Mouse (Mus musculus): ENCODE results near the gene Cstl1. TPM values are rescaled to one million over a fixed set of nuclear protein-coding genes. Genes with fewer than 3 reads are reported as not detected.
"Not testable (repeated sequence)": the region's sequence is repeated elsewhere in the genome, so short reads cannot be mapped to it uniquely, and the experiment has no call there.

Gene Cstl1
- polyA plus RNA-seq, 1 experiment from 2014 or later = not detected

DNA sequence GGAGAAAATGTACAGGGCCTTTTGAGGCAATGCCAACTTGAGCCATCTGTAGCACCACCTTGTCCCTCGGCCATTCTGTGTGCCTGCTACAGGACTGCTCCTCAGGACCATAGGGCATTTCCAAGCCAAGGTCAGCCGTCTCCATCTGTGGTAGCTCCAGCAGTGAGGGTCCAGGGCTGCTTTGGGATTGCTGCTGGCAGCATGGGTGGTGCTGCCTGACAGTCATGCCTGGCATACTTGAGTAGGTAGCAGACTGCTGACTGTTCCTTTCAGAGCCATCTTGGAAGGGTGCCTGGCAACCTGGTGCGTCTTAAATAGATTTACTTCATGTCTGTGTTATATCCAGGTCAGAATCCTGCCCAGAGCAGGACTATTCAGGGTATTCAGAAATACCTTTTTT is 7.2 kb upstream of the Cstl1 start:
- no peaks in the 10 kb centered on the region for H3K4me1 ChIP-seq (ENCODE audit: control insufficient read depth, insufficient read depth, low read length)
- 75% methylated on average over 3 of the region's 3 CpGs for WGBS
- H3K9me3 ChIP-seq (ENCODE audit: control insufficient read depth, low read length) = no peaks in the 10 kb centered on the region
- H3K9ac ChIP-seq (ENCODE audit: low read length) = no peak overlapping the region
- ATAC-seq (ENCODE audit: insufficient read depth, low FRiP score, low TSS enrichment) = no peak
- no peaks in the 10 kb centered on the region for H3K36me3 ChIP-seq (ENCODE audit: control insufficient read depth, insufficient read depth, low read length)
- no peak overlapping the region for H3K27ac ChIP-seq (ENCODE audit: low read depth, low read length)
- no peaks in the 10 kb centered on the region for H3K27me3 ChIP-seq (ENCODE audit: control insufficient read depth, insufficient read depth, low read length)
- no peak overlapping the region for H3K4me2 ChIP-seq (ENCODE audit: low read depth)
- no peak for DNase-seq (ENCODE audit: low spot score)
- H3K4me3 ChIP-seq (ENCODE audit: low read depth, low read length) = no peak overlapping the region

DNA sequence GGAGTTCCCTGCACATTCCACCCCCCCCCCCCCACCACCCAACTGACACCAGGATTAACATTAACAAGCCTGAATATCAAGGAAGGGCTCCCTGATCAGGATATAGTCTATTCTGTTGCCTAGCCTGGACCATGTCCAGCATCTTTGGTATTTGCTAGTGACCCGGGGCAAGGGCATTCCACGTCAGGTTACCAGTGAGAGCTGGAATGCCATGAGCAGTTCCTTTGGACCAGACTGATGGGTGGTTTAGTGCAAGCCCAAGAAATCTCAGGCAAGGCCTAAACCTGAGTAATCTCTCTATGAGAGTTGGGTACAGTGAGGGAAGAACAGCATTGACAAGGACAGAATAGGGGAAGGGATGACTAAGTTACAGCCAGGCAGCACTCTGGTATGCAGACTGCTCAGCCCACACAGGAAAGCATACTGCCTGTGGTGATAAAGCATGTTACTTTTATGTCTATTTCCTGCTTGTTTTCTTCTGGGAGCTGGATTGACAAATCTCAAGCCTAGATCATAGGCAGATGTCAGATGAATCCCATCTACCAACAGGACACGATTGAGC is 6.2 kb upstream of the Cstl1 start:
- WGBS = 87% methylated on average over 3 of the region's 3 CpGs
- Histone ChIP-seq H3K4me3 (ENCODE audit: low read depth, low read length) (no peak overlapping the region), H3K9ac (ENCODE audit: low read length) (no peak overlapping the region), H3K27me3 (ENCODE audit: control insufficient read depth, insufficient read depth, low read length) (no peaks in the 10 kb centered on the region), H3K36me3 (ENCODE audit: control insufficient read depth, insufficient read depth, low read length) (no peaks in the 10 kb centered on the region), H3K9me3 (ENCODE audit: control insufficient read depth, low read length) (no peaks in the 10 kb centered on the region), H3K27ac (ENCODE audit: low read depth, low read length) (no peak overlapping the region), H3K4me2 (ENCODE audit: low read depth) (no peak overlapping the region), H3K4me1 (ENCODE audit: control insufficient read depth, insufficient read depth, low read length) (no peaks in the 10 kb centered on the region)
- DNase-seq (ENCODE audit: low spot score) (no peak), ATAC-seq (ENCODE audit: insufficient read depth, low FRiP score, low TSS enrichment) (no peak)

DNA sequence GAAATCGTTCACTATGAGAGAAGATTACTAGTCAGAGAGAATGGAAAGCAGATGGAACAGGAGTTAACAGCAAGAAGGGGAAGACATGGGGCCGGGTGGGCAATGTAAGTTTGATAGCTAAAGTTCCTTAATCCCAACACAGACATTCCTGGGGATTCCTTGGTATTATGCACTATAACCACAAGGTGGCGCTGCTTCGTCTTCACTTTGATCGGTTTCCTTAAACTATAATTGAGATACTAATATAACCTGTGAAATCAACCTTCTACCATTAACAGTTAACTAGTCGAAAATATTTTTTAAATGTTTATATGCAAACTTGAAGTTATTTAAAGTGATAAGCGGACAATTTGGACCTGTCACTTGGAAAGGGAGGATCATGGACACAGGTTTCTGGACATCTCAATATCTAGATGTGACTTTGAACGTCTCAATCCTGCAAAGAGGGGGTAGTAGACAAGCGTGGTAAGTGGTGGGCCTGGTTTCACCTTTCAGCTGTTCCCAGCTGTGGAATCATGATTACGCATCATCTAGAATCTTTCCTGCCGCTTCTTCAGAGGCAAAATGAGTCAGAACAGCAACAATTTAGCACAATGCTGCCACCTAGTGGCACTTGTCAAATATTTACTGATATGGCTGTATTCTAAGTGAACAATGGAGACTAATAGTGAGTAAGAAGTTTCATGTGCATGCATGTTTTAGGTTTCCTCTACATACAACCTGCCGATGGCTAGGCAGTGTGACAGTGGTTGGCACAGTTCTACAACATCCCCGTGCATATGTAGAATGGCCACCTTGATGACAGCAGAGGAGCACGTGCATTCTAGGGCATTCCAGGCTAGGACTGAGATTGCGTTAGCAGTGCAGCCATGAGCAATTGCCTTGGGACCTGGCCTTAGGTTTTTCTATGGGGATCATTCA is 2.0 kb downstream of the Cstl1 start:
- Histone ChIP-seq H3K9ac (ENCODE audit: low read length) (no peak overlapping the region; the same call in 1 of the 2 replicates), H3K36me3 (ENCODE audit: control insufficient read depth, insufficient read depth, low read length) (no peaks in the 10 kb centered on the region), H3K4me3 (ENCODE audit: low read depth, low read length) (peak overlapping the region; percentile 20; the same call in 1 of the 2 replicates), H3K4me1 (ENCODE audit: control insufficient read depth, insufficient read depth, low read length) (no peaks in the 10 kb centered on the region), H3K27me3 (ENCODE audit: control insufficient read depth, insufficient read depth, low read length) (no peaks in the 10 kb centered on the region), H3K4me2 (ENCODE audit: low read depth) (peak overlapping the region; percentile 38), H3K9me3 (ENCODE audit: control insufficient read depth, low read length) (no peaks in the 10 kb centered on the region), H3K27ac (ENCODE audit: low read depth, low read length) (no peak overlapping the region)
- WGBS = 22% methylated on average over 15 of the region's 15 CpGs
- ATAC-seq (ENCODE audit: insufficient read depth, low FRiP score, low TSS enrichment) = peak; percentile 83
- peak; percentile 80 for DNase-seq (ENCODE audit: low spot score)

DNA sequence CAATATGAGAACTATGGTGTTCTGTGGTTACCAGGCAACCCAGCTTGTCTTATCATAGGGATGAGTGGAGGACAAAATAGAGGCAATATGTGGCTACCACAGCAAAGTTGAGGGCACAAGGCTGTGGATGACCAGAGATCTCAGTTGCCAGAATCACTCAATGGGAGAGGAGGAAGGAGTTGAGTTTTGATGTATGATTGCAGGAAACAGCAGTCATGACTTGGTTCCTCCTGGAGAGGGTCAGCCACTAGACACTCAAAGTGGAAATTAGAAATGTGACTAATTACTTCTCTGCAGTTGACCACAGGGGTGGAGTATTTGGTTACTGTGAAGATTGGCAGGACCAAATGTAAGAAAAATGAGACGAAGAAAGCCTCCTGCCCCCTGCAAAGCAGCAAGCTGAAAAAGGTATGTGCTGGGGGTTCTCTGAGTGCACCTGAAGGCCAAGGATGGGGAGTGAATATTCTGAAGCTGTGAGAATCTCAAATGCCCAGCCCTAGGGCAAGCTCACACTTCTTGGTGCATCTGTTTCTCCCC is 4.2 kb downstream of the Cstl1 start:
- no peaks in the 10 kb centered on the region for H3K4me1 ChIP-seq (ENCODE audit: control insufficient read depth, insufficient read depth, low read length)
- no peak overlapping the region for H3K4me3 ChIP-seq (ENCODE audit: low read depth, low read length)
- no peak overlapping the region for H3K9ac ChIP-seq (ENCODE audit: low read length)
- ATAC-seq (ENCODE audit: insufficient read depth, low FRiP score, low TSS enrichment) = no peak
- H3K27ac ChIP-seq (ENCODE audit: low read depth, low read length) = no peak overlapping the region
- H3K36me3 ChIP-seq (ENCODE audit: control insufficient read depth, insufficient read depth, low read length) = no peaks in the 10 kb centered on the region
- H3K9me3 ChIP-seq (ENCODE audit: control insufficient read depth, low read length) = no peaks in the 10 kb centered on the region
- no peaks in the 10 kb centered on the region for H3K27me3 ChIP-seq (ENCODE audit: control insufficient read depth, insufficient read depth, low read length)
- WGBS = 67% methylated on average over 1 of the region's 1 CpGs
- no peak overlapping the region for H3K4me2 ChIP-seq (ENCODE audit: low read depth)
- DNase-seq (ENCODE audit: low spot score) = no peak

DNA sequence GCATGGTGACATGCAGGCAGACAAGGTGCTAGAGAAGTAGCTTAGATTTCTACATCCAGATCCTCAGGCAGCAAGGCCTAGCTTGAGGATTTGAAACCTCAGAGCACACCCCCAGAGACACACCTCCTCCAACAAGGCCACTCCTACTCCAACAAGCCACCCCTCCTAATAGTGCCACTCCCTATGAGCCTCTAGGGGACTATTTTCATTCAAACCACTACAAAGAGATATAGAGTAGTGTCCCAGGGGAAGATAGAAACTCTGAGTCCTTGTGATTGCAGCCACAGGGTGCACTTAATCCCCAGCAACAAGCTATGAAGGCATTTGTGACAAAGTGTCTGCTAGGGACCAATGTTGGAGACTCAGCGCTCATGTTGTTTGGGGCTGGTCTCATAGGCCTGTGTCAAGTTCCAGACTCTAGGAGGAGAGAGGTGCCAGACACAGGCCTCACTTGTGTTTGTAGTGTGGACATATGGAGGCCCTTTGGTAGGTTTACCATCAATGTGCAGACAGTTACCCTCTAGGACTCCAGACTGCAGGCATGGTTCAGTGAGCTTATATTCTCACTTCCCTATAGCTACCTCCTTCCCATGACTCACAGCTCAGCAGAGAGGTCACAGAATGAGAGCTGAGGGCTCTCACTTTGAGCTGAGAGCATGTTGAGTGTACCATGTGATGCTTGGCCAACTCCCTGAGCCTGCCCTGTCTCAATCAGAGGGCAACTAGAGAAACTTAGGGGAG is 13.7 kb downstream of the Cstl1 start:
- no peak overlapping the region for H3K9ac ChIP-seq (ENCODE audit: low read length)
- no peaks in the 10 kb centered on the region for H3K36me3 ChIP-seq (ENCODE audit: control insufficient read depth, insufficient read depth, low read length)
- no peak for ATAC-seq (ENCODE audit: insufficient read depth, low FRiP score, low TSS enrichment)
- H3K9me3 ChIP-seq (ENCODE audit: control insufficient read depth, low read length) = no peaks in the 10 kb centered on the region
- no peaks in the 10 kb centered on the region for H3K27me3 ChIP-seq (ENCODE audit: control insufficient read depth, insufficient read depth, low read length)
- no peak for DNase-seq (ENCODE audit: low spot score)
- H3K4me3 ChIP-seq (ENCODE audit: low read depth, low read length) = no peak overlapping the region
- WGBS = 100% methylated on average over 1 of the region's 1 CpGs
- no peaks in the 10 kb centered on the region for H3K4me1 ChIP-seq (ENCODE audit: control insufficient read depth, insufficient read depth, low read length)
- no peak overlapping the region for H3K27ac ChIP-seq (ENCODE audit: low read depth, low read length)
- H3K4me2 ChIP-seq (ENCODE audit: low read depth) = no peak overlapping the region

DNA sequence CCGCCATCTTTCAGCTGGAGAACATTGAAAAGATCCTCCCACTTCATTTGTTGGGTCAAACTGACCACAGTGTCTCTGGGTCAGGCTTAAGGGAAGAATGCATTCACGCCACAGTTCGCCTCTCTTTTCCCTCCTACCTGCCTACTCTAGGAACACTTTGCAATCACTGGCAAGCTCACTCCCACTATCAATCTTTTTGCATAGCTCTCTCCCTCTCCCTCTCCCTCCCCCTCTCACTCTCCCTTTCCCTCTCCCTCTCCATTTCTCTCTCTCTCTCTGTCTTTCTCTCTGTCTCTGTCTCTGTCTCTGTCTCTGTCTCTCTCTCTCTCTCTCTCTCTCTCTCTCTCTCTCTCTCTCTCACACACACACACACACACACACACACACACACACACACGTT is 21.2 kb downstream of the Cstl1 start, which contains the start of gene Cst11:
Gene Cst11, minus strand, starts transcription at position 101 of the 400 bp plus-strand sequence.
- DNase-seq (ENCODE audit: low spot score); H3K4me2 ChIP-seq (ENCODE audit: low read depth); H3K36me3 ChIP-seq (ENCODE audit: control insufficient read depth, insufficient read depth, low read length); ATAC-seq (ENCODE audit: insufficient read depth, low FRiP score, low TSS enrichment); H3K9me3 ChIP-seq (ENCODE audit: control insufficient read depth, low read length); H3K4me3 ChIP-seq (ENCODE audit: low read depth, low read length); H3K27me3 ChIP-seq (ENCODE audit: control insufficient read depth, insufficient read depth, low read length); H3K27ac ChIP-seq (ENCODE audit: low read depth, low read length); H3K9ac ChIP-seq (ENCODE audit: low read length); H3K4me1 ChIP-seq (ENCODE audit: control insufficient read depth, insufficient read depth, low read length): not testable (repeated sequence)
- whole genome bisulfite sequencing = 93% methylated on average over 4 of the region's 4 CpGs

DNA sequence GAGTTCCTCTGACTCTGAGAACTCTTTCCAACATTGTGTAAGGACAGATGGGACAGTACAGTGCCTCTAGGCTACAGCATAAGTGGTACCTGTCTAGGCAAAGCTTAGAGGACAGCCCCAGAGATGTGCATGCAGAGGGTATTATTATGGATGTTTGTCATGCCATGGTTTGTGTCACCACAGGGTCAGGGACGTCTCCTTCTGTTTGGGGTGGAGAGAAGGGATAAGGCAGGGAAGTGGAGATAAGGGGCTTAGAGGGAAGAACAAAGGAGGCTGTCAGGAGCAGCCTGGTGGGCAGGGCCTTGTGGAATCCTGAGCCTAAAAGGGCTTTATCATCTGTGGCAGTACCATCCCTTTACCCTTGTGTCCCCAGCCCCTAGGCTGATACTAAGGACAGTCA is 31.6 kb downstream of the Cstl1 start, which contains the start of gene 8030411F24Rik:
Gene 8030411F24Rik, plus strand, starts transcription at position 301 of the 400 bp plus-strand sequence.
- Histone ChIP-seq H3K4me1 (ENCODE audit: control insufficient read depth, insufficient read depth, low read length) (no peaks in the 10 kb centered on the region), H3K4me3 (ENCODE audit: low read depth, low read length) (no peak within 1 kb of the TSS), H3K9ac (ENCODE audit: low read length) (no peak within 1 kb of the TSS), H3K27me3 (ENCODE audit: control insufficient read depth, insufficient read depth, low read length) (no peaks in the 10 kb centered on the region), H3K36me3 (ENCODE audit: control insufficient read depth, insufficient read depth, low read length) (no peaks in the 10 kb centered on the region), H3K9me3 (ENCODE audit: control insufficient read depth, low read length) (no peaks in the 10 kb centered on the region), H3K27ac (ENCODE audit: low read depth, low read length) (no peak within 1 kb of the TSS), H3K4me2 (ENCODE audit: low read depth) (no peak within 1 kb of the TSS)
- no peak for ATAC-seq (ENCODE audit: insufficient read depth, low FRiP score, low TSS enrichment)
- no peak for DNase-seq (ENCODE audit: low spot score)
- WGBS = 24% methylated on average over 1 of the region's 1 CpGs

DNA sequence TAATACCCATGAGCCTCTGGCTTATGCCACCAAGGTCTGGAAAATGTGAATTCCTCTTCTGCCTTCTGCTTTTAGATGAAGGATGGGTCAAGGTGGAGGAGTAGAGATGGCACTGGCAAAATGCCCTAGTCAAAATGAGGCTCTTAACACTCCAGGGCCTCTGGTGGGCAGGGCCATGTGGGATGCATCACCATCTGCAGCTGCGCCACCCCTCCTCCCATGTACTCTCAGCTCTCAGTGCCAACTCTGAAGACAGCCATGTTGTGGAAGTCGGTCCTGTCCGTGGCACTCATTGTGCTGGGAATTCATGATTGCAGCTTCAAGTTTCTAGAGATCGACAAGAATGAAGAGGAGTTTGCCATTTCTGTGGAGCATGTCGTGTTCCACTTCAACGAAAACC is 39.0 kb downstream of the Cstl1 start, which contains the start of gene Cst12:
Gene Cst12, plus strand, starts transcription at position 220 of the 400 bp plus-strand sequence.
- Histone ChIP-seq H3K9ac (ENCODE audit: low read length) (no peak within 1 kb of the TSS), H3K4me3 (ENCODE audit: low read depth, low read length) (no peak within 1 kb of the TSS), H3K27ac (ENCODE audit: low read depth, low read length) (no peak within 1 kb of the TSS), H3K27me3 (ENCODE audit: control insufficient read depth, insufficient read depth, low read length) (no peaks in the 10 kb centered on the region), H3K9me3 (ENCODE audit: control insufficient read depth, low read length) (no peaks in the 10 kb centered on the region), H3K4me1 (ENCODE audit: control insufficient read depth, insufficient read depth, low read length) (no peaks in the 10 kb centered on the region), H3K36me3 (ENCODE audit: control insufficient read depth, insufficient read depth, low read length) (no peaks in the 10 kb centered on the region), H3K4me2 (ENCODE audit: low read depth) (no peak within 1 kb of the TSS)
- ATAC-seq (ENCODE audit: insufficient read depth, low FRiP score, low TSS enrichment) (no peak), DNase-seq (ENCODE audit: low spot score) (no peak)
- WGBS = 91% methylated on average over 6 of the region's 6 CpGs
